Mouse (Mus musculus): ENCODE measurements around the gene Lrig1.

- no peak for TF ChIP-seq POLR2A (IDR thresholded peaks at IDR 0.05; ENCODE audit: borderline replicate concordance, control insufficient read depth, low read depth, low read length)
- no peak for TF ChIP-seq CTCF (IDR thresholded peaks at IDR 0.05; ENCODE audit: control insufficient read depth, insufficient read depth, low read length)
Observed at GRCm38 (mm10) chr6:94695121-94695930, 4.6 kb downstream of the Lrig1 start.

Measured in bone marrow, adult 2 months (tissue).